Mouse (Mus musculus): ENCODE measurements at regions not wholly inside any gene's neighbourhood (a gene's known extent, or its start where the extent isn't known, plus 50 kb on each side); places are given as distances from the start of the nearest gene placed in this dataset.

DNA sequence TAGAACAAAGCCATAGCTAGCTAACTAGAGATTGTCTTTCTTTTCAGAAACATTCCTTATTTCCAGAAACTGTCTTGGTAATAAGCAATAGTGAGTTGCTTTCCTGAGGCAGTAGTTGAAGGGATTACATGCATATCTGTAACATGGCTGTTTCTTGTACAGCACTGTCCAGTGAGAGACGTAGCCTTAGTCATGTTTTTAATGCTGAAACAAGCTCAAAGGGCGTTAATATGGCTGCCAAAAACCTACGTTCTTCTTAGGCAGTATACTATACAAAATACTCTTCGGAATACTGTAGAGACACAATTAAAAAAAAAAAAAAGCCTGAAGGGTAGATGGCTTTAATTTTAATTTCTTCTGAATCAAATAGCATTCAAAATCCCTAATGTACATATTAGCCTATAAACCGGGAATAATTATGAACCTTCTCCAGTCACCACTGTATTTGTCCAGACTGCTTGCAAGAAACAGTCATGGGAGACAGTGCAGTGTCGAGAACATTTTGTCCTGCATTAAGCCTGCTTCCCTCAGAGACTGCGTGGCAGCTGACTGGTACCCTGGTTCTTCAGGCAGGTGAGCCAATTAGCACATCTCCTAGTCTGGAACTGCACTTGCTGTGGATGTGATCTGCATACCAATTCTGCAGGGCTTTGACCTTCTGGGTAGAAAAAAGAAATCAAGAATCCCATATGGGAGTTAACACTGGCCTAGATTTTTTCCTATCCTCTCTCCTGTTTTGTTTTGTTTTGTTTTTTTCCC is 854.7 kb upstream of the Stxbp6 start:
- no peak for DNase-seq (ENCODE audit: low spot score)

Measured in ovary, postnatal 14 days (tissue).